Mouse (Mus musculus) olfactory bulb, adult 2 months (tissue): ENCODE measurements around the gene Gm17364.

ENCODE experiments used
- CTCF ChIP-seq: fragments of 200-500 bp; IDR thresholded peaks from 2 replicates; pipeline ENCODE4 v1.5.1; 2012; ENCODE audit warnings: low read depth, mild to moderate bottlenecking, low read length, moderate library complexity; ENCODE audit not compliant: insufficient read depth
- POLR2A ChIP-seq: fragments of 200-500 bp; IDR thresholded peaks from 2 replicates; pipeline ENCODE4 v1.6.1; 2012; ENCODE audit warnings: mild to moderate bottlenecking, low read depth, low read length, moderate library complexity; ENCODE audit not compliant: insufficient read depth

DNA sequence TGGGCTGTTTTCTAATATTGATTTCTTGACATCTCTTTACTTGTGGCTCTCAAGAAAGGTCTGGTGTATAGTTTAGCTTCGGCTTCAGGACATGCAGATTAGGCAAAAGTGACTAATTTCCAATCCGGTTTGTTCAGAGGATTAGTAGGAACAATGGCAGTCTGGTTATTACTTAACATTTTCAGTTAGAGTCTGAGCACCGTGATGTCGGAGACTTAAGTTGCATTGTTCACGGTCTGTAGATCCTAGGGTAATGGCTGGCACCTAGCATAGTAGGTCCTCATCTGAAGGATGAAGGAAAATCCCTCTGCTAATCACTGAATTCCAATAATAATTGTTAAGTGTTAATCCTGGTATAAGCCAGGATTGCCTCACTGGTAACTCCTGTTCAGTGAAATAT lies 17.7 kb downstream of the Gm17364 start:
- no peak for TF ChIP-seq POLR2A
- no peak for TF ChIP-seq CTCF
